Mouse (Mus musculus) cerebellum, adult 2 months (tissue): Measurements from ENCODE around the gene Sh3pxd2a.

Experiments
- CTCF ChIP-seq: fragments of 200-500 bp; IDR thresholded peaks from 2 replicates; pipeline ENCODE4 v1.5.1; 2011; ENCODE audit warnings: low read depth, mild to moderate bottlenecking, control low read depth, low read length, moderate library complexity, borderline replicate concordance; ENCODE audit not compliant: insufficient read depth
- POLR2A ChIP-seq: fragments of 200-500 bp; IDR thresholded peaks from 2 replicates; pipeline ENCODE4 v1.6.1; 2011; ENCODE audit warnings: low read length, control low read depth, borderline replicate concordance; ENCODE audit not compliant: insufficient read depth

GRCm38 (mm10) chr19:47248906-47249568 is 215.2 kb downstream of the Sh3pxd2a start:
- TF ChIP-seq CTCF (no peak), POLR2A (no peak)
